Mouse (Mus musculus) thymus, postnatal 14 days (tissue): ENCODE measurements around the gene Baz1b.

Experiments used
- DNase-seq: peaks from one replicate; pipeline ENCODE4 v3.0.0; 2021

The Baz1b gene

GRCm38 (mm10) chr5:135186621-135187348 lies at the start of gene Baz1b:
Baz1b (plus strand) TSS chr5:135187264.
- peak; percentile 98 for DNase-seq

- DNase-seq = no peak
These were observed 47.2 kb upstream of the Baz1b start for GRCm38 (mm10) chr5:135139881-135140280.

DNA sequence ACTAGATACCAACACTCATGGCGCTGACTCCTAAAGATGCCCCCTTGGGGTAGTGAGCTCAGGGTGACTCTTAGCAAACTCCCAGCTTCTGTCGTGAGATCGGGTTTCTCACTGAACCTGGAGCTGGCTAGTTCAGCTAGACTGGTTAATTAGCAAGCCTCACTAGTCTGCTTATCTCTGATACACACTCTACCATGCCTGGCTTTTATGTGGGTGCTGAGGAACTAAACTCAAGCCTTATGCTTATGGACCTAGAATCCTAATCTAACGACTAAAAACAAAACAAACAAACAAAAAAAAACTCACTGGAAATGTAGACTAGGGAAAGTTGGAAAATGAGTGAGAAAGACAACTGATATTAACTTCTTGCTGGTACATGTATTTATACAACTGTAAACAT lies 42.6 kb upstream of the Baz1b start:
- no peak for DNase-seq

DNA sequence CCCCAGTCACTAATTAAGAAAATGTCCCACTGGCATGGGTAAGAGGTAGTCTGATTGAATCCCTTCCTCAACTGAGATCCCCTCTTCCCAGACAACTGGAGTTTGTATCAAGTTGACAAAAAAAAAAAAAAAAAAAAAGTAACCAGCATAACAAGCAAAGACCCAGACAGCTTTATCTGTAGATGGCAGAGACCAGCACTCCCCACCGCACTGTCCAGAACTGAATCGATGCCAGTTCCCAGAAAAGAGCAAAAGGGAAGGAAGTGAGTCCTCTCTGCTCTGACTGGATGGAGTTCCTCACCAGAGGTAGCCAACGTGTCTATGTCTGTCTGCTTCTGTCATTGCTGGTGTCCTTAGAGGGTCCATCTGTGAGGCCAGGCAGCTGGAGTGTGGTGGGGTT lies 41.5 kb upstream of the Baz1b start:
- no peak for DNase-seq

DNA sequence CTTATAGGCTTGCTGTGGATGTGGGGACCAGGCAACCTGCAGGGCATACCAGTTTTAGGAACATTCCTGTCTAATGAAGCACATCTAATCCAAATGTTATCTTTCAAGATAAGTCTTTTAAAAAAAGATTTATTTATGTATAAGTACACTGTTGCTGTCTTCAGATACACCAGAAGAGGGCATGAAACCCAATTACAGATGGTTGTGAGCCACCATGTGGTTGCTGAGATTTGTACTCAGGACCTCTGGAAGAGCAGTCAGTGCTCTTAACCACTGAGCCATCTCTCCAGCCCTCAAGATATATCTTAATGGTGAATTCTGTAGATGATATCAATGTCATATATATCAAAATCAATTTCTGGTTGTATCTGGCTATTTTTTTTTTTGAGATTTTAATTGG lies 41.1 kb upstream of the Baz1b start:
- DNase-seq = no peak

DNA sequence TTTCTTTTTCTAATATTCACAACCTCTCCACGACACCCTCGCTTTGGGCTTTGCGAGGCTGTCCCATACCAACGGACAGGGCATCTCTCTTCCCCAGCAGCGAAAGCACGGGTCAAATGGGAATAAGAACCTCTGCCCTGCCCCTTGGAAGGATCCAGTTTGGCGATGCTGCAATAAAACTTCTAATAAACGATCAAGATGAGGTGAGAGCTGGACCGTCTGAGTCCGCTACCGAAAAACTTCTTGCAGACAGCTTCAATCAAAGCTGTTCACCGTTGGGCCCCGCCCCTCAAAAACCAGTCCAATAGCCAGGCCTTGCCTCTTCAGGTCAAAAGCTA lies 38.4 kb upstream of the Baz1b start:
- no peak for DNase-seq

- DNase-seq = peak; percentile 99
These were observed 37.8 kb upstream of the Baz1b start, which contains the start of gene Tbl2 for GRCm38 (mm10) chr5:135149053-135149819. Tbl2 (plus strand) TSS chr5:135149657.

- DNase-seq = no peak
These were observed 37.3 kb upstream of the Baz1b start for GRCm38 (mm10) chr5:135149820-135150178.

- no peak for DNase-seq
These were observed 30.6 kb upstream of the Baz1b start for GRCm38 (mm10) chr5:135156496-135156895.

DNA sequence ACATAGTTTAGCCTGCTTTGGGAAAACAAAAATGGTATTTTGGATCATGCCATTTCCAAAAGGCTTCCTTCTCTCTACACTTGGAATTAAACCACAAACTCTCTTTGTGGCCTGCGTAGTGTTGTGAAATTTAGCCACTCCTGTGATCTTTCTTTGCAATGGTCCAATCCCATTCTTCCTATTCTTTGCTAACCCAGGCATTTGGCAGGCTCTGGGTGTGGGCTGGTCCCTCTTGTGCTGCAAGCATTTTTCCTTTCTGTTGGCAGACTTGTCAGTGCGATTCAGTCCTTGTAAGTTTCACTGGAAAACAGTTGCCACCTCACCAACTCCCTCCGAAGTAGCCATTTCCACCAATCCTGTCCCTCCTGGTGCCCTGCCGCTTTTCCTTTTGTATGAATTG lies 25.8 kb upstream of the Baz1b start:
- no peak for DNase-seq

- DNase-seq = no peak
These were observed 25.4 kb upstream of the Baz1b start for GRCm38 (mm10) chr5:135161650-135162049.

GRCm38 (mm10) chr5:135162361-135162760 lies 24.7 kb upstream of the Baz1b start:
- no peak for DNase-seq

GRCm38 (mm10) chr5:135162821-135163220 lies 24.2 kb upstream of the Baz1b start:
- no peak for DNase-seq

GRCm38 (mm10) chr5:135166909-135167308 lies 20.2 kb upstream of the Baz1b start:
- no peak for DNase-seq

- no peak for DNase-seq
These were observed 19.6 kb upstream of the Baz1b start for GRCm38 (mm10) chr5:135167469-135167868.

DNA sequence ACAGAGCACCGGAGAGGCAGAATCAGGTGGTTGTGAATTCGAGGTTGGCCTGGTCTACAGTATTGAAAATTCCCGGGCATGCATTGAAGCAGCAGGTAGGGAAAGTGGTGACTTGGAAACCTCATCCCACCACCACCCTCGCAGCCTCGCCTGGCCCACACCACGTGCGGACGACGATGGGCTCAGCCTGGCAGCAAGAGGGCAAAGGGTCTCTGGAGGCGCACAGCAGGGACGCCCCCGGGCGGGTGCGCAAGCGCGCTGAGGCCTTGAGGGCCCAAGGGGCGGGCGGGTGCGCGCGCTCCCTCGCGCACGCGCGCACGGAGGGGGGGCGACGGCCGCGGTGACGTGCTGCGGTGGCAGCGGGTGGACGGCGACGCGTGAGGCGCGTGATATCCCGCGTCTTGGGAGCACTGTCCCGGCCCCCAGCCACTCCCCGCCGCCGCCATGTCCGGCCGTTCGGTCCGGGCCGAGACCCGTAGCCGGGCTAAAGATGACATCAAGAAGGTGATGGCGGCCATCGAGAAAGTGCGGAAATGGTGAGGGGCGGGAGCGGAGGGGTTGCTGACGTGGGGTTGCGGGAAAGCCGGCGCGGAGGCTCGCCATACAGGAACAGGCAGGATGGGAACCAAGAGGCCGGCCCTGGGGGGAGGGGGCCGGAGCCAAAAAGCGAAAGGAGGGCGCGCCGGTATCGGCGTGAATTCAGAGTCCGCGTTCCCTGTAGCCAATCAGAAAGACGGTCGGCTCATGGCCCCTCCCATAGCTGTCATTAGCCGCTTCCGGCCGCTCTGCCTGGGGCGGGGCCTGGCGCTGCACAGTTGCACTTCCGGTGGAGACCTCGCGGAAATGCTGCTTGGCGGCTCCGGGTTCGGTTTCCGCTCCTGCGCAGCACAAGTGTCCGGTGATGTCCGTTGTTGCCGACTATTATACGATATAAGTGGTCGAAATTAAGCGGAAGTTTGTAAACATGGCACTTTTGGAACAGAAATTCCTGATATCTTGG lies 18.7 kb upstream of the Baz1b start, which contains the start of gene Bcl7b:
TSS of gene Bcl7b (plus strand) at position 221 of the 1,000 bp plus-strand sequence.
- DNase-seq = peak; percentile 96

DNA sequence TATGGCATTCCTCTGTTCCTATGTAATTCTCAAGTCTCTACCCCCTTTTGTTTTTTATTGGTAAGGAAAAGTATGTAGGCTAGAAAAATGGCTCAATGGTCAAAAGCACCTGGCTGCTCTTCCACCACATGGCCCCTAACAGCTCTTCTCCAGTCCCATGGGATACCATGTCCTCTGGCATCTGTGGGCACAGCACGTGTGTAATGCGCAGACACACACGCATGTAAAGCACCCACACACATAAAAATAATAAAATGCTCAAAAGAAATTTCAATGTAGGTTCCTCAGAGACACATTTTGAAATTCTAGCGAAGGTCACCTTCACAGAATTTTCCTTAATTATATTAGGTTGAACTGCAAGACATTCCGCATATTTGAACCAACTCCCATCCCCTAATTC lies 17.6 kb upstream of the Baz1b start:
- no peak for DNase-seq

- no peak for DNase-seq
These were observed 15.3 kb upstream of the Baz1b start for GRCm38 (mm10) chr5:135171688-135172220.

- no peak for DNase-seq
These were observed 14.1 kb upstream of the Baz1b start for GRCm38 (mm10) chr5:135172986-135173385.

GRCm38 (mm10) chr5:135175086-135175485 lies 12.0 kb upstream of the Baz1b start:
- no peak for DNase-seq

GRCm38 (mm10) chr5:135178523-135178922 lies 8.5 kb upstream of the Baz1b start:
- DNase-seq = no peak

DNA sequence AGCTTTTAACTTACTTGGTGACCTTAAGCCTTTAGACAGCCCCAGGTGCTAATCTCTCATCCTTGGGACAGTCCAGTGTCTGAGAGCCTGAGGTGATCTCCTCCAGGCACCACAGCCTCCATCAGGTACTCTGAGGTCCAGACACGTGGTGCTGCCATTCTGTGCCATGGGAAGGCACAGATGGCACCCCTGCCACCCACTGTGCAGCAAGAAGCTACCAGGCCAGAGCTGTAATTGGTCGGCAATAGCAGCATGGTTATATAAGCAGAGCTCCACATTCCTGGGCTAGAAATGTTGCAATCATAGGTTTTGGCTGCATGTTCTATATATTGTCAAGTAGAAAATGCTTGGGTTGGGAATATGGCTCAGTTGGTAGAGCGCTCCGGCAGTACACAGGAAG lies 8.1 kb upstream of the Baz1b start:
- DNase-seq = no peak

DNA sequence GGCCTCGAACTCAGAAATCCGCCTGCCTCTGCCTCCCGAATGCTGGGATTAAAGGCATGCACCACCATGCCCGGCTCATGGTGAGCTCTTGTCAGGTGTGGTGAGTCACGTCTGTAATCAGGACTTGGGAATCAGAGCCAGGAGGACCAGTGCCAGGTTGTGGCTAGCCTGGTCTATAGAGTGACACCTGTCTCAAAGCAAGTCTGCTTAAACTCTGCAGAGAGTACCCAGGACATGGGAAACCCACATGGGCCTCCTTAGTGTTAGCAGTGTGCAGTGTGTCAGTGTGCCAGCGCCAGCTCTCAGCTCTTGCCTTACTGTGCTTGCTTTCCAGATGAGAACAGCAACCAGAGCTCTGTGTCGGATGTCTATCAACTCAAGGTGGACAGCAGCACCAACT lies 7.4 kb upstream of the Baz1b start:
- DNase-seq = no peak
